Mouse (Mus musculus) kidney, postnatal 25 days (tissue): ENCODE measurements around the gene Gm43951.
"Not testable (repeated sequence)": the region's sequence is repeated elsewhere in the genome, so short reads cannot be mapped to it uniquely, and the experiment has no call there.

ENCODE experiments used
- DNase-seq, 2 experiments: peaks; one replicate each; pipeline ENCODE4 v3.0.0; 2021; ENCODE audit warnings: mixed read lengths in 2 of 2

Gene Gm43951

GRCm38 (mm10) chr11:72203440-72203839 lies 3.2 kb downstream of the Gm43951 start:
- no peak for DNase-seq

GRCm38 (mm10) chr11:72196506-72196905 lies 10.1 kb downstream of the Gm43951 start:
- no peak for DNase-seq

GRCm38 (mm10) chr11:72194259-72194658 lies 12.4 kb downstream of the Gm43951 start:
- DNase-seq: no peak

GRCm38 (mm10) chr11:72190857-72191256 lies 15.8 kb downstream of the Gm43951 start:
- no peak for DNase-seq

GRCm38 (mm10) chr11:72184252-72184651 lies 22.4 kb downstream of the Gm43951 start:
- no peak for DNase-seq

- DNase-seq: no peak
These were observed 25.5 kb downstream of the Gm43951 start for GRCm38 (mm10) chr11:72181136-72181535.

GRCm38 (mm10) chr11:72180556-72180955 lies 26.1 kb downstream of the Gm43951 start:
- DNase-seq: no peak

- DNase-seq: no peak
These were observed 30.1 kb downstream of the Gm43951 start for GRCm38 (mm10) chr11:72176553-72176952.

- DNase-seq: no peak
These were observed 30.7 kb downstream of the Gm43951 start for GRCm38 (mm10) chr11:72175966-72176365.

- DNase-seq: no peak
These were observed 31.9 kb downstream of the Gm43951 start for GRCm38 (mm10) chr11:72174721-72175120.

GRCm38 (mm10) chr11:72173506-72173905 lies 33.1 kb downstream of the Gm43951 start:
- no peak for DNase-seq

GRCm38 (mm10) chr11:72171906-72172305 lies 34.7 kb downstream of the Gm43951 start:
- not testable (repeated sequence) for DNase-seq

- DNase-seq: no peak
These were observed 36.8 kb downstream of the Gm43951 start for GRCm38 (mm10) chr11:72169871-72170270.

GRCm38 (mm10) chr11:72163198-72163597 lies 43.4 kb downstream of the Gm43951 start:
- DNase-seq: no peak

- DNase-seq: no peak
These were observed 50.0 kb downstream of the Gm43951 start for GRCm38 (mm10) chr11:72156624-72157023.

GRCm38 (mm10) chr11:72155981-72156428 lies 50.6 kb downstream of the Gm43951 start:
- DNase-seq: no peak

GRCm38 (mm10) chr11:72155186-72155980 lies 51.3 kb downstream of the Gm43951 start:
- no peak for DNase-seq
